Mouse (Mus musculus) kidney, embryonic 16.5 days (tissue): ENCODE data around the gene Capn3. TPM values are rescaled to one million over a fixed set of nuclear protein-coding genes. Genes with fewer than 3 reads are reported as not detected.

Experiments used
- ATAC-seq: fragments of 200-750 bp; cut with Nextera tagmentation; 2 replicates; pipeline ENCODE4 v1.8.0; 2017; ENCODE audit warnings: moderate TSS enrichment; ENCODE audit not compliant: low FRiP score, low TSS enrichment
- H3K27ac ChIP-seq: fragments of 300-500 bp; sonication (generic); 2 replicates; pipeline ENCODE4 v1.5.1; 2014; ENCODE audit warnings: low read length
- H3K27me3 ChIP-seq: fragments of 300-500 bp; sonication (generic); 2 replicates; pipeline ENCODE4 v1.6.1; 2014; ENCODE audit warnings: low read length, control low read depth, mixed read lengths; ENCODE audit not compliant: insufficient read depth
- H3K36me3 ChIP-seq: fragments of 300-500 bp; sonication (generic); 2 replicates; pipeline ENCODE4 v1.6.1; 2014; ENCODE audit warnings: low read length, control low read depth, mixed read lengths; ENCODE audit not compliant: insufficient read depth
- H3K4me1 ChIP-seq: fragments of 300-500 bp; sonication (generic); 2 replicates; pipeline ENCODE4 v1.6.1; 2014; ENCODE audit warnings: low read length, control low read depth, mixed read lengths; ENCODE audit not compliant: insufficient read depth
- H3K4me2 ChIP-seq: fragments of 300-500 bp; sonication (generic); replicated peaks from 2 replicates; pipeline ENCODE4 v1.6.1; 2014; ENCODE audit warnings: low read depth, low read length
- H3K4me3 ChIP-seq: fragments of 300-500 bp; sonication (generic); 2 replicates; pipeline ENCODE4 v1.5.1; 2014; ENCODE audit warnings: mild to moderate bottlenecking, low read length
- H3K9ac ChIP-seq: fragments of 300-500 bp; sonication (generic); replicated peaks from 2 replicates; pipeline ENCODE4 v1.6.1; 2014; ENCODE audit warnings: low read length
- H3K9me3 ChIP-seq: fragments of 300-500 bp; sonication (generic); 2 replicates; pipeline ENCODE4 v1.6.1; 2016; ENCODE audit warnings: low read length, control low read depth
- WGBS: fragments of 180-500 bp; shearing (Covaris S2); extraction: QIAGEN DNeasy Blood & Tissue Kit; methylation state at CpG from one replicate; pipeline ENCODE4 v1.1.7; 2014; 5-methylcytosine and 5-hydroxymethylcytosine counted together
- polyA plus RNA-seq: library from polyadenylated mRNA; unstranded; fragments of >200 nt; fragmentation: Nextera tagmentation; extraction: Ambion mirVana; gene quantifications from 2 replicates; pipeline ENCODE4 v1.2.1, GENCODE M21; 2015

The Capn3 gene
- polyA plus RNA-seq, 1 experiment from 2014 or later = 1.4 TPM

- H3K4me1 ChIP-seq = no peaks in the 10 kb centered on the region
- no peaks in the 10 kb centered on the region for H3K36me3 ChIP-seq
- H3K27me3 ChIP-seq = no peaks in the 10 kb centered on the region
- no peak for ATAC-seq
- H3K9ac ChIP-seq = no peak overlapping the region
- no peaks in the 10 kb centered on the region for H3K9me3 ChIP-seq
- no peak overlapping the region for H3K27ac ChIP-seq
- H3K4me2 ChIP-seq = no peak overlapping the region
- no peak overlapping the region for H3K4me3 ChIP-seq
- WGBS = 81% methylated on average over 13 of the region's 13 CpGs
These were observed 20.7 kb downstream of the Capn3 start for GRCm38 (mm10) chr2:120476277-120477087.

GRCm38 (mm10) chr2:120478600-120478999 is 22.8 kb downstream of the Capn3 start:
- peak; percentile 49; the same call in 1 of the 2 replicates for ATAC-seq
- 52% methylated on average over 3 of the region's 3 CpGs for WGBS
- H3K4me2 ChIP-seq = no peak overlapping the region
- no peak overlapping the region for H3K27ac ChIP-seq
- H3K9ac ChIP-seq = no peak overlapping the region
- no peaks in the 10 kb centered on the region for H3K36me3 ChIP-seq
- no peaks in the 10 kb centered on the region for H3K27me3 ChIP-seq
- no peaks in the 10 kb centered on the region for H3K9me3 ChIP-seq
- peaks cover 6% of the 10 kb centered on the region; the same call in 1 of the 2 replicates for H3K4me1 ChIP-seq
- no peak overlapping the region for H3K4me3 ChIP-seq

- WGBS = 61% methylated on average over 8 of the region's 8 CpGs
- Histone ChIP-seq H3K27ac (no peak overlapping the region), H3K4me1 (peaks cover 12% of the 10 kb centered on the region), H3K36me3 (no peaks in the 10 kb centered on the region), H3K4me2 (no peak overlapping the region), H3K27me3 (no peaks in the 10 kb centered on the region), H3K9me3 (no peaks in the 10 kb centered on the region), H3K9ac (no peak overlapping the region), H3K4me3 (no peak overlapping the region)
- no peak for ATAC-seq
These were observed 26.1 kb downstream of the Capn3 start for GRCm38 (mm10) chr2:120481921-120482320.

- 52% methylated on average over 8 of the region's 8 CpGs for WGBS
- peak; percentile 58 for ATAC-seq
These were observed 26.9 kb downstream of the Capn3 start for GRCm38 (mm10) chr2:120482506-120483389.

GRCm38 (mm10) chr2:120484241-120484640 is 28.4 kb downstream of the Capn3 start:
- H3K9me3 ChIP-seq = no peaks in the 10 kb centered on the region
- no peak for ATAC-seq

More at GRCm38 (mm10) chr2:120482506-120483389, 26.9 kb downstream of the Capn3 start:
- Histone ChIP-seq H3K9me3 (no peaks in the 10 kb centered on the region), H3K4me1 (peaks cover 12% of the 10 kb centered on the region), H3K4me2 (no peak overlapping the region), H3K4me3 (no peak overlapping the region), H3K27me3 (no peaks in the 10 kb centered on the region), H3K9ac (no peak overlapping the region), H3K27ac (0 out of 2 replicates have a peak overlapping the region, but pooled peaks have one; percentile 3), H3K36me3 (no peaks in the 10 kb centered on the region)

GRCm38 (mm10) chr2:120493254-120493653 is 37.4 kb downstream of the Capn3 start:
- H3K9ac ChIP-seq = no peak overlapping the region
- no peak overlapping the region for H3K4me2 ChIP-seq
- 35% methylated on average over 4 of the region's 4 CpGs for WGBS
- no peak overlapping the region for H3K27ac ChIP-seq
- no peak overlapping the region for H3K4me3 ChIP-seq
- no peak for ATAC-seq
- no peaks in the 10 kb centered on the region for H3K27me3 ChIP-seq
- no peaks in the 10 kb centered on the region for H3K4me1 ChIP-seq
- H3K9me3 ChIP-seq = no peaks in the 10 kb centered on the region
- no peaks in the 10 kb centered on the region for H3K36me3 ChIP-seq

More at GRCm38 (mm10) chr2:120484241-120484640, 28.4 kb downstream of the Capn3 start:
- Histone ChIP-seq H3K27ac (no peak overlapping the region), H3K27me3 (no peaks in the 10 kb centered on the region), H3K4me1 (peaks cover 12% of the 10 kb centered on the region), H3K36me3 (no peaks in the 10 kb centered on the region), H3K9ac (no peak overlapping the region), H3K4me3 (no peak overlapping the region), H3K4me2 (no peak overlapping the region)
- 85% methylated on average over 3 of the region's 3 CpGs for WGBS

GRCm38 (mm10) chr2:120496511-120496910 is 40.7 kb downstream of the Capn3 start:
- Histone ChIP-seq H3K4me1 (peaks cover 10% of the 10 kb centered on the region; the same call in 1 of the 2 replicates), H3K4me2 (no peak overlapping the region), H3K9ac (no peak overlapping the region), H3K27me3 (no peaks in the 10 kb centered on the region), H3K27ac (no peak overlapping the region), H3K9me3 (no peaks in the 10 kb centered on the region), H3K4me3 (no peak overlapping the region), H3K36me3 (no peaks in the 10 kb centered on the region)
- no peak for ATAC-seq
- WGBS = 42% methylated on average over 3 of the region's 3 CpGs

GRCm38 (mm10) chr2:120499971-120500471 is 44.2 kb downstream of the Capn3 start:
- H3K27ac ChIP-seq = no peak overlapping the region
- H3K9me3 ChIP-seq = no peaks in the 10 kb centered on the region
- no peak overlapping the region for H3K4me2 ChIP-seq
- peaks cover 11% of the 10 kb centered on the region; the same call in 1 of the 2 replicates for H3K4me1 ChIP-seq
- ATAC-seq = no peak
- 49% methylated on average over 6 of the region's 6 CpGs for WGBS
- H3K27me3 ChIP-seq = no peaks in the 10 kb centered on the region
- 0 out of 2 replicates have a peak, but pooled peaks cover 2% of the 10 kb centered on the region for H3K36me3 ChIP-seq
- H3K4me3 ChIP-seq = no peak overlapping the region
- H3K9ac ChIP-seq = no peak overlapping the region; the same call in 1 of the 2 replicates

GRCm38 (mm10) chr2:120501136-120501918 is 45.5 kb downstream of the Capn3 start:
- Histone ChIP-seq H3K4me2 (0 out of 2 replicates have a peak overlapping the region, but pooled peaks have one; percentile 9), H3K4me1 (peaks cover 11% of the 10 kb centered on the region; the same call in 1 of the 2 replicates), H3K36me3 (peaks cover 15% of the 10 kb centered on the region), H3K4me3 (no peak overlapping the region), H3K9ac (0 out of 2 replicates have a peak overlapping the region, but pooled peaks have one; percentile 11), H3K9me3 (no peaks in the 10 kb centered on the region), H3K27ac (no peak overlapping the region), H3K27me3 (no peaks in the 10 kb centered on the region)
- no peak for ATAC-seq
- 42% methylated on average over 17 of the region's 17 CpGs for WGBS
